Mouse (Mus musculus) thymus, postnatal 10 days (tissue): ENCODE data around the gene Magea6.
"Not testable (repeated sequence)": the region's sequence is repeated elsewhere in the genome, so short reads cannot be mapped to it uniquely, and the experiment has no call there.

Source experiments
- DNase-seq, 2 experiments: peaks; one replicate each; pipeline ENCODE4 v3.0.0; 2021; ENCODE audit warnings: low spot score in 2 of 2

Magea6 gene

GRCm38 (mm10) chrX:154935887-154936286 is at the start of gene Magea6:
TSS of gene Magea6 (minus strand) at chrX:154935987.
- DNase-seq, result not testable (repeated sequence)

- not testable (repeated sequence) for DNase-seq
Measured at GRCm38 (mm10) chrX:154949405-154949804, 13.6 kb upstream of the Magea6 start, which contains the start of gene Magea3. TSS of gene Magea3 (minus strand) at chrX:154949505.

- not testable (repeated sequence) for DNase-seq
Measured at GRCm38 (mm10) chrX:154890167-154890566, 45.6 kb downstream of the Magea6 start, which contains the start of gene Cldn34b1. TSS of gene Cldn34b1 (minus strand) at chrX:154890267.
